Mouse (Mus musculus) stomach, embryonic 14.5 days (tissue): ENCODE results near the gene Hip1r. TPM values are rescaled to one million over a fixed set of nuclear protein-coding genes. Genes with fewer than 3 reads are reported as not detected.

Experiments used
- ATAC-seq: fragments of 200-750 bp; cut with Nextera tagmentation; 2 replicates; pipeline ENCODE4 v1.8.0; 2017; ENCODE audit warnings: low read depth, moderate TSS enrichment; ENCODE audit not compliant: insufficient number of reproducible peaks, insufficient read depth, low FRiP score
- H3K27ac ChIP-seq: fragments of 300-500 bp; sonication (generic); 2 replicates; pipeline ENCODE4 v1.5.1; 2014; ENCODE audit warnings: mild to moderate bottlenecking, low read length, moderate library complexity, mixed read lengths
- H3K27me3 ChIP-seq: fragments of 300-500 bp; sonication (generic); 2 replicates; pipeline ENCODE4 v1.6.1; 2014; ENCODE audit warnings: low read length, control low read depth, mixed read lengths; ENCODE audit not compliant: control insufficient read depth, insufficient read depth
- H3K36me3 ChIP-seq: fragments of 300-500 bp; sonication (generic); 2 replicates; pipeline ENCODE4 v1.6.1; 2014; ENCODE audit warnings: mild to moderate bottlenecking, control low read depth, low read length, moderate library complexity, mixed read lengths; ENCODE audit not compliant: control insufficient read depth, insufficient read depth
- H3K4me1 ChIP-seq: fragments of 300-500 bp; sonication (generic); 2 replicates; pipeline ENCODE4 v1.6.1; 2014; ENCODE audit warnings: low read length, control low read depth, mixed read lengths; ENCODE audit not compliant: control insufficient read depth, insufficient read depth
- H3K4me2 ChIP-seq: fragments of 300-500 bp; sonication (generic); replicated peaks from 2 replicates; pipeline ENCODE4 v1.6.1; 2014; ENCODE audit warnings: low read depth, low read length, control low read depth
- H3K4me3 ChIP-seq: fragments of 300-500 bp; sonication (generic); 2 replicates; pipeline ENCODE4 v1.5.1; 2014; ENCODE audit warnings: low read depth, low read length, control low read depth
- H3K9ac ChIP-seq: fragments of 300-500 bp; sonication (generic); replicated peaks from 2 replicates; pipeline ENCODE4 v1.6.1; 2014; ENCODE audit warnings: low read depth, mild to moderate bottlenecking, control low read depth, low read length, moderate library complexity, mixed read lengths
- H3K9me3 ChIP-seq: fragments of 300-500 bp; sonication (generic); 2 replicates; pipeline ENCODE4 v1.6.1; 2016; ENCODE audit warnings: low read depth, low read length, control low read depth; ENCODE audit not compliant: control insufficient read depth
- WGBS: fragments of 180-500 bp; shearing (Covaris S2); extraction: QIAGEN DNeasy Blood & Tissue Kit; methylation state at CpG from one replicate; pipeline ENCODE4 v1.1.7; 2014; 5-methylcytosine and 5-hydroxymethylcytosine counted together
- polyA plus RNA-seq: library from polyadenylated mRNA; unstranded; fragments of >200 nt; fragmentation: Nextera tagmentation; extraction: Ambion mirVana; gene quantifications from 2 replicates; pipeline ENCODE4 v1.2.1, GENCODE M21; 2014

The Hip1r gene
- polyA plus RNA-seq = 14.4 and 16.9 TPM in 2 replicates

- peaks cover 10% of the 10 kb centered on the region; the same call in 1 of the 2 replicates for H3K27me3 ChIP-seq
- peak within 1 kb of the TSS; percentile 64 for H3K9ac ChIP-seq
- peak within 1 kb of the TSS; percentile 52; the same call in 1 of the 2 replicates for H3K27ac ChIP-seq
- peaks cover 3% of the 10 kb centered on the region; the same call in 1 of the 2 replicates for H3K4me1 ChIP-seq
- under 1% methylated on average over 91 of the region's 106 CpGs for WGBS
- no peaks in the 10 kb centered on the region for H3K9me3 ChIP-seq
- H3K4me3 ChIP-seq = peak within 1 kb of the TSS; percentile 65
- peak within 1 kb of the TSS; percentile 86 for H3K4me2 ChIP-seq
- ATAC-seq = peak; percentile 66
- H3K36me3 ChIP-seq = no peaks in the 10 kb centered on the region
Observed at GRCm38 (mm10) chr5:123973299-123974178, at the start of gene Hip1r. Gene Hip1r, plus strand, starts transcription at chr5:123973628.

- H3K27ac ChIP-seq = no peak within 1 kb of the TSS
- no peak within 1 kb of the TSS for H3K4me3 ChIP-seq
- H3K27me3 ChIP-seq = no peaks in the 10 kb centered on the region
- no peak for ATAC-seq
- H3K4me2 ChIP-seq = no peak within 1 kb of the TSS
- WGBS = 94% methylated on average over 9 of the region's 9 CpGs
- 0 out of 2 replicates have a peak, but pooled peaks cover 4% of the 10 kb centered on the region for H3K4me1 ChIP-seq
- peaks cover 66% of the 10 kb centered on the region for H3K36me3 ChIP-seq
- H3K9ac ChIP-seq = no peak within 1 kb of the TSS
- H3K9me3 ChIP-seq = no peaks in the 10 kb centered on the region
Observed at GRCm38 (mm10) chr5:123927118-123927517, 46.3 kb upstream of the Hip1r start, which contains the start of gene Gm43518. Gene Gm43518, plus strand, starts transcription at chr5:123927418.

- Histone ChIP-seq H3K4me1 (0 out of 2 replicates have a peak, but pooled peaks cover 4% of the 10 kb centered on the region), H3K9ac (peak within 1 kb of the TSS; percentile 77), H3K36me3 (peaks cover 32% of the 10 kb centered on the region), H3K4me2 (peak within 1 kb of the TSS; percentile 40), H3K9me3 (no peaks in the 10 kb centered on the region), H3K4me3 (peak within 1 kb of the TSS; percentile 57), H3K27me3 (no peaks in the 10 kb centered on the region), H3K27ac (peak within 1 kb of the TSS; percentile 78)
- ATAC-seq = peak; percentile 96
- WGBS = under 1% methylated on average over 56 of the region's 56 CpGs
Observed at GRCm38 (mm10) chr5:123930508-123930989, 42.9 kb upstream of the Hip1r start, which contains the start of gene Ccdc62. Gene Ccdc62, plus strand, starts transcription at chr5:123930679.

DNA sequence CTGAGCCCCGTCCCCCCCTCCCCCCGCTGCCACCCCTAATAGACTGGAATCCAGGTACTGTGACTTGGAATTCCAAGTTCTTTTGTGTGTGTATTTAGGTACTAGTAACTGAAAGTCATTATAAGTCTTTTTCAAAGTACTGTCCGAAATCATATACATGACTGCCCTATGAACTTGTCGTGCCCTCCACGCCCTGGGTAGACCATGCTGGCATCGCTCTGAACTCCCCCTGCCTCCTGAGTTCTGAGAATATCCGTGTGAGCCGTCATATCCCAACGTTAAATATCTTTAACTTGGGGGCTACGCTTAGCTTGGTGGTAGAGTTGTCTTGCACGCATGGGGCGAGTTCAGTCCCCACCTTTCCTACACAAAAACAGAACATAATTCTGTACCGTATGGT, 42.3 kb upstream of the Hip1r start:
- Histone ChIP-seq H3K27me3 (no peaks in the 10 kb centered on the region), H3K9me3 (no peaks in the 10 kb centered on the region), H3K9ac (peak overlapping the region; percentile 77), H3K27ac (peak overlapping the region; percentile 70; the same call in 1 of the 2 replicates), H3K4me3 (peak overlapping the region; percentile 57), H3K36me3 (peaks cover 26% of the 10 kb centered on the region), H3K4me2 (peak overlapping the region; percentile 40), H3K4me1 (0 out of 2 replicates have a peak, but pooled peaks cover 4% of the 10 kb centered on the region)
- ATAC-seq = no peak
- WGBS = 45% methylated on average over 13 of the region's 13 CpGs

GRCm38 (mm10) chr5:123932927-123933326, 40.5 kb upstream of the Hip1r start:
- Histone ChIP-seq H3K27me3 (no peaks in the 10 kb centered on the region), H3K4me1 (0 out of 2 replicates have a peak, but pooled peaks cover 4% of the 10 kb centered on the region), H3K9ac (no peak overlapping the region), H3K4me2 (no peak overlapping the region), H3K27ac (no peak overlapping the region), H3K4me3 (no peak overlapping the region), H3K36me3 (peaks cover 8% of the 10 kb centered on the region), H3K9me3 (no peaks in the 10 kb centered on the region)
- no peak for ATAC-seq

- Histone ChIP-seq H3K27ac (no peak overlapping the region), H3K4me2 (no peak overlapping the region), H3K27me3 (no peaks in the 10 kb centered on the region), H3K36me3 (peaks cover 4% of the 10 kb centered on the region; the same call in 1 of the 2 replicates), H3K9ac (no peak overlapping the region), H3K4me3 (no peak overlapping the region), H3K9me3 (no peaks in the 10 kb centered on the region), H3K4me1 (0 out of 2 replicates have a peak, but pooled peaks cover 4% of the 10 kb centered on the region)
- no peak for ATAC-seq
- 83% methylated on average over 12 of the region's 12 CpGs for WGBS
Observed at GRCm38 (mm10) chr5:123933556-123933955, 39.9 kb upstream of the Hip1r start.

DNA sequence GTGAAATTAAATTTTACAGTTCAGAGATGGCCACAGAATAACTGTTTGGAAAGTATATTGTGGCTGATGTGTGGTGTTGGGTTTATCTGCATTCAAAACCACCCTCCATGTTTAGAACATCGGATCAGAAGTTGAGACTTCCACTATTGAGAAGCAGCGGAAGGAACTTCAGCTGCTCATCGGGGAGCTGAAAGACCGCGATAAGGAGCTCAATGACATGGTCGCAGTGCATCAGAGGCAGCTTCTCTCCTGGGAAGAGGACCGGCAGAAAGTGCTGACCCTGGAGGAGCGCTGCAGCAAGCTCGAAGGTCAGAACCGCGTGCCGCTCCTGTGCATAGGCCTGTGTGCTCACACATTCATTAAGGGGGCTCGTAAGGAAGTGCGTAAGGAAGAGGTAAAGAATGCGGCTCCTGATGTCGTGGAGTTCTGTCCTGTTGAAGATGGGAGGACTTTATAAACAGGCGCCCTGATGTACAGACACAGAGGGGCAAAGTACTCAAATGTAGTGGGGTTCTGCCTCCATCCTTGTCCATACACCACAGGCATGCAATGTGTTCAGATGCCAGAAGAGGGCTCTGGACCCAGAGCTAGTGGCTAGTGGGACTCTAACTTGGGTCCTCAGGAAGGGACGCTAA, 39.4 kb upstream of the Hip1r start:
- no peak overlapping the region for H3K4me2 ChIP-seq
- H3K9me3 ChIP-seq = no peaks in the 10 kb centered on the region
- no peaks in the 10 kb centered on the region for H3K27me3 ChIP-seq
- H3K36me3 ChIP-seq = no peaks in the 10 kb centered on the region
- 41% methylated on average over 18 of the region's 18 CpGs for WGBS
- 0 out of 2 replicates have a peak, but pooled peaks cover 4% of the 10 kb centered on the region for H3K4me1 ChIP-seq
- no peak for ATAC-seq
- no peak overlapping the region for H3K27ac ChIP-seq
- H3K9ac ChIP-seq = no peak overlapping the region
- H3K4me3 ChIP-seq = no peak overlapping the region

- ATAC-seq = no peak
- 92% methylated on average over 5 of the region's 5 CpGs for WGBS
- H3K9ac ChIP-seq = no peak overlapping the region
- H3K4me1 ChIP-seq = 0 out of 2 replicates have a peak, but pooled peaks cover 4% of the 10 kb centered on the region
- H3K4me3 ChIP-seq = no peak overlapping the region
- no peaks in the 10 kb centered on the region for H3K36me3 ChIP-seq
- no peak overlapping the region for H3K27ac ChIP-seq
- H3K9me3 ChIP-seq = no peaks in the 10 kb centered on the region
- H3K4me2 ChIP-seq = no peak overlapping the region
- H3K27me3 ChIP-seq = no peaks in the 10 kb centered on the region
Observed at GRCm38 (mm10) chr5:123935931-123936330, 37.5 kb upstream of the Hip1r start.
